Mouse (Mus musculus) kidney, adult 18-20 months (tissue): ENCODE results near the gene Gdap1l1.
"Not testable (repeated sequence)": the region's sequence is repeated elsewhere in the genome, so short reads cannot be mapped to it uniquely, and the experiment has no call there.

ENCODE experiments used
- DNase-seq: peaks from one replicate; pipeline ENCODE4 v3.0.0; 2021

Gdap1l1 gene

DNA sequence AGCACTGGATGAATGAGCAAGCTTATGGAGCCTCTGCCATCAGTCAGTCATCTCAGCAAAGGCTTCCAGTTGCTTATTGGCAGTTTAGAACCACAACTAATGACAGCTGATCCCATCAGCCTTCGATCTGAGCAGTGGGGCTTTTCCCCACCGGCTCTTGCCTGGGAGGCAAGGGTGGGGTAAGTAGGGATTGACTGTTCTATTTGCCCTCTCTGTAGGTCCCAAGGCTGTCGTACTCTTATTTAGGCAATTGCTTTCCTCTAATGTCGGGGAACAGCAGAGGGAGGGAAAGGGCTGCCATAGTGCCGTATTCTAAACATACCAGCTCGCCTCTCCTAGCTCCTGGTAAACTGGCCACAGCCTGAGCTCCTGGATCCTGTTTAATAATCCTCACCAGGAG, 13.7 kb upstream of the Gdap1l1 start, which contains the start of gene Oser1:
Oser1 (minus strand) TSS at position 101 of the 400 bp plus-strand sequence.
- no peak for DNase-seq

DNA sequence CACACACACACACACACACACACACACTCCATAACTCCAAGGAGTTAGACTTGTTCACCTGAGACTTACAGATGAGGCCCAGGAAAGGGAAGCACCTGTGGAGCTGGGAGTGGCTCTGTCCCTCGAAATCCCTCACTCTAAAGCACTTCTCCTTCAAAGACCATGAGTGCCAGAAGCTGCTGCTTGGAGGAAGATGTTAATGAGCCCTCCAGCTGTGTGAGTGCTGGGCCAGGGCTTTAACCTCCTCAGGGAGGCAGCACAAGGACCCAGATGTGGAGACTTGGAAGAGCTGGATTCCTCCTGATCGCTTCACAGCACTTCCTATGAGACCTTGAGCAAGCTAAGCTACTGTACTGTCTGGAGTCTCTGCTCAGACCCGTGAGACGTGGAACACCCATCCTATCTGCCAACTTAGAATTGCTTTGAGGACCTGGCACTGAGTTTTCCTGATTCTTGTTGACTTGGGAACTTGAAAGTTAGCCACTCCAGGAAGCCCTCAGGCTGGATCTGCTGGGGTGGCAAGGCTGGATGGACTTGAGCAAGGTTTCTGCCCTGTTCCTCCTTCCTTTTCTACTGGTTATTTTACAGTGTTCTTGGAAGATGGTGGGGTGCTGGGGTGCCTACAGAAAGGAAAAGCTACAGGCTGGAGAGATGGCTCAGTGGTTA, 9.8 kb upstream of the Gdap1l1 start:
- DNase-seq = no peak

DNA sequence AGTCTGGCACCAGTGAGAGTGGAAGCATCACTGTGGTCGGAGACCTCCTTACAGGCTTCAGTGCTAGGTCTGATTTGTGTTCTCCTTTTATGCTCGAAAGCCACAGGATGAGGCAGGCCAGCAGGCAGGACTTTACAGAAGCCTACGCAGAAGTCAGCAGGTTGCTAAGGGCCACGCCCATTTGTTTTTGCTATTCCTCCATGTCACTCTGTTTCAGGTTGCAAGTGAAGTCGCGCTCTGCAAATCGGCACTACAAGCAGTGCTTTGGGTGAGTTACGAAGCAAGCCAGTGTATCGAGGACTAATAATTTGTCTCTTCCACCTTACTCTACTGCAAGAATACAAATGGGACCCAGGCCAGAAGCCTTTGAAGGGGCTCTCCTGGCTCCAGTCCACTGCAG, 7.0 kb upstream of the Gdap1l1 start:
- no peak for DNase-seq

DNA sequence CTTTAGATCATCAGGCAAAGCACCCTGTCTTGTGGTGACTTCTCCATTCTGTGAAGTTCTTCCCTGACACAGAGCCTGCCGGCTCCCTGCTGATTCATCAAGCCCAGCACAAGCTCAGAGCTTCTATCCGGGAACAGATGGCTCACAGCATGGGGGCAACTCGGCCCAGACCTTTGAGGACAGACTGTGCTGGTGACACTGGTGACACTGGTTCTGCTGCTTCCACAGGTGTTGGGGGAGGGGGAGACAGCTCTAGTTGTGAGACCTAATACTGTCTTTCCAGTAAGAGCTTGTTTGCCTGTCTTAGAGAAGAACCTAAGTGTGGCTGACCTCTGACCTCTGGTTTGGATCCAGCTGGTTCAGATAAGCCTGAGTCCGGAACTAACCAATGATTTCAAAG, 4.3 kb upstream of the Gdap1l1 start:
- no peak for DNase-seq

DNA sequence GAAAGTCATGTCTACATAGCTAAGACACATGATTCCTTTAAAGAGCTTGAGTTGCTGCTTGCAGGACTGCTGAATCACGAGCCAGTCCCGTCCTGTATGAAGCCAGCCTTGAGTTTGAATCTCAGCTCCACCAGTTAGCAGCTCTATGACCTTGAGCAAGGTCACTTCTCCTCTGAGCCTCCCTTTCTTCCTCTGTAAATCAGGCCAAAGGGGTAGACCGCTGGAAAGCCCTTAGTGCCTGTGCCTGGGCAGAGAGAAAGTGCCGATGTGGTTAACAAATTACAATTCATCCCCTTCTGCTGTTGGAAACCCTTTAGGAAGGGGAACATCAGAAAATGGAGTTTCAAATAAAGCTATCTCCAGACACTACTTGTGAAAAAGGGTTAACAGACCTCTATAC, 476 bp upstream of the Gdap1l1 start:
- DNase-seq = no peak

DNA sequence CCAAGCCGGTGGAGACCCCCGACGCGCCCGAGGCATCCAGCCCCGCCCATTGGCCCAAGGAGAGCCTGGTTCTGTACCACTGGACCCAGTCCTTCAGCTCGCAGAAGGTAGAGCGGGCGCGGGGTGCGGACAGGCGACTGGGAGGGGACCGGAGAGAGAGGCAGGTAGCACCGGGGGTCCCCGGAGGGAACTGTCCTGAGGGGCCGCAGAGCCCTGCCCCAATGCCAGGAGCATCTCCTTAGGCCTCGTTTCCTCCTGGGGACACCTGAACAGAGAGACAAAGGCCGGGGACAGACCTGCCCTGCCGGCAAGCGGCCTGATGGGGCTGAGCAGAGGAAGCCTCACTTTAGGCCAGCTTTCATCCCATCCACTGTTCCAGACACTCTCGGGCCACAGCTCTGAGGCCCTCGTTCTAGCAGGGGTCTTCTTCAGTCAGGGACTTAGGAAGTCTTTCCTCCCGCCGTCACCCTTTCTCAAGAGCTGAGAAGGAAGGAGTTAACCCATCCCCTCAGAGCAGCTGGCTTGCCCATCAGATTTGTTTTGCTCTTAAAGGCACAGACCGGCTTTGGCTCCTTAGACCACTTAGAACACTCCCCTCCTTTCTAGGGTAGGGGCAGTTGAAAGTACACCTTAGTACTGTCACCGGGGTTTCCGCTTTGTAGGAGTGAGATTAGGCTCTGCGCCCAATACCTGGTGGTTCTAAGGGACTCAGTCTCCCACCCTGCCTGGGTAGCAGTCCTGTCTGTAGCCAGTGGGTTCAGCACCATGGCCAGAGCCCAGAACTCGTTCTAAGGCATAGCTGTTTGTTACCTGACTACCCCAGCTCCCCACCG, 559 bp downstream of the Gdap1l1 start:
- no peak for DNase-seq

DNA sequence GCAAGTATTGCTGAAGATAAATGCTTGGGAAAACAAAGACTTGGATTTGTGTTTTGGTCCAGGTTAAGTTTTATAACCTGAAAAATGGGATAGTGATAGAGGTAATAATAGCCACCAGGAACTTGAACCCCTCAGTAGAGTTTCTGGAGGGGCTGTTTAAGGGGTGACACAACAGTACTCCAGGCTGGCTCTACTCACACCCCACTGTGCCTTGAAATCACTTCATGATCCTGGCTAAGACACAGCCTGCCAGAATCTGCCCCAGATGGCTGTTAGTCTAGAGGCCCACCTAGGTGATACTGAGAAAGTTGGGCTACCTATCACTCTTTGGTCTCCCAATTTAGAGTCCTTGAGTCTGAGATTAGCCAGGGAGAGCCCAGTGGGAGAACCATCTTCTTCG, 1.2 kb downstream of the Gdap1l1 start:
- no peak for DNase-seq

DNA sequence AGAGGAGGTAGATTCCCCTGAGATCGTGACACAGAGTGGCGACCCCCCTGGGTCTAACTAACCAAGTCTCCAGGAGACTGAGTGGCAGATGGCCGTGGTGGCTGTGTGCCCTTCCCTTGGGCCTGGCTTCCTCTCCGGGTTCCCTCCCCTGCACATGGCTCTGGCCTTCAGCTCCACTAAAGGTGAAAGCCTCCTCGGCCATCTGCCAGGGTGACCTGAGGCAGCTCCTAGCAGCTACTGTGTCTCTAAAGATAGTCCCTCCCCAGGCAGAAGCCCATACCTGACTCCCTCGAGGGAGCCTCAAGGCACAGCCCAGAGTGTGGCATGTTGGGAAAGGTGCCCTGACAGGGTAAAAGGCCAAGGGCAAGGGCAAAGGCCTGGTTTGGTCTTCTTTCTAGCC, 5.3 kb downstream of the Gdap1l1 start:
- no peak for DNase-seq

DNA sequence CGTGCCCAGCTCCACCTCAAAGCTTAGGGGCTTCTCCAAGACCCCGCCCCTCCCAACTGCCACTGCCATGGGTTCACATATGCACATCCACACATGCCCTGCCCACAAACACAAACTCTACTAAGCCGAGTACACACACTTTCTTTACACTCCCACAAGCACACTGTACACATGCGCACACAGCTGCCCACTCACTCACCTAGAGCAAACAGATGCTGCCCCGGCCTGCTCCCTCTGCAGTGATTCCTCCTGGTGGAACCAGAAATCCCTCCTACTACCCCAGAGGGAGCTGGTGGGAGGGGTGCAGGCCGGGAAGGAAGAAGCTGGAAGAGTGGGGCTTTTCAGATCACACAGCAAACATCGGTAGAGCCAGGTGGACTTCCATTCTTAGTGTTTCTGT, 5.7 kb downstream of the Gdap1l1 start:
- DNase-seq = no peak

DNA sequence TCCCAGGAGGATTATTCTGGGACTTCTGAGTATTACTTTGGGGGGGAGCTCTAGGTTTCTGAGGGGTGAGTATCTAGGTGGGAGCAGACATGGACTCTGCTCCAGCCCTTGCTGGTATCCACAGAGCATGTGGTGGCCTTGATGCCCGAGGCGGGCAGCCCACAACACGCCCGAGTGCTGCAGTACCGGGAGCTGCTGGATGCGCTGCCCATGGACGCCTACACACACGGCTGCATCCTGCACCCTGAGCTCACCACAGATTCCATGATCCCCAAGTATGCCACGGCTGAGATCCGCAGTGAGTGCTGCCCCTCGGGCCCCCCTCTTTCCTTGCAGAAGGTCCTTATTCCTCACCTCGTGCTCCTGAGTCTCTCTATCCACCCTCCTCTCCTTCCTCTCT, 9.1 kb downstream of the Gdap1l1 start:
- DNase-seq = no peak

DNA sequence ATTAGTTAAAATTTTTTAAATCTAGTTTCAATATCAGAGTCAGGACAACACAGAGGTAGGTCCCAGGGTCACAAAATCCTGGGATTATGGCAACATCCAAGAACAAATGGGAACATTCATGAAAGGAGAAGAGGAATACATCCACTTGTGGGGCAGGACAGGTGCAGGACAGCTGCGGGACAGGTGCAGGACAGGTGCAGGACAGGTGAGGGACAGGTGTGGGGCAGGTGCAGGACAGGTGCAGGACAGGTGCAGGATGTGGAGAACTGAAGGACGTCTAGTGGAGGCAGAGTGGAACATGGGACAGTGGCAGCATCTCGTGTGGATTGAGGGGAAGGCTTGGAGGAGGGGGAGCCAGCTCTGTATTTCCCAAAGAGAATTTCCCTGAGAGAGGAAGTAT, 11.0 kb downstream of the Gdap1l1 start:
- no peak for DNase-seq

DNA sequence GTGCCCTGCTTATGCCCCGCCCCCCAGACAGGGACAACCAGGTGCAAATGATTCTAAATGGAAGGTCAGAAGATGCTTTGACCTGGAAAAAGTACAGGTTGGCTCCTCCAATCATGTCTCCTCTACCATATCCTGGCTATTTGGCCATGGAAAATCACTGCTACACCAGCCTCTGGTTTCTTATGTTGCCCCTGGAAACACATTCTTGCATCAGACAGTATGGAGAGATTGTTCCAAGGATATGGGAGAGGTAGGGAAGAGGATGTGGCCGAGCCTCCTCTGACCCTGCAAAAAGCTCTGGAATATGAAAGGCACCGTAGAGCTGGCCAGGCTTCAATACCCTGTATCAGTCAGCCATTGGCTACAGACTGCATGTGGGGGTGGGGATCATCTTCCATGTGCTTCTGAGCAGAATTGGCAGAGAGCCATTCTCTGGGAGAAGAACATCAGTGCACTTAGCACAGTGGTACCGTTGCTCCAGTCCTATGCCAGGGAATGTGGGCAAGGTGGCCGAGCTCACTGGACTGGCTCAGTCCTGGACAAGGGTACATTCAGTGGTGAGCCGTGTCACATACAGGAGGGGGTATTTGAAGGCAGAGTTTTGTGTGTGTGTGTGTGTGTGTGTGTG, 12.5 kb downstream of the Gdap1l1 start:
- no peak for DNase-seq

DNA sequence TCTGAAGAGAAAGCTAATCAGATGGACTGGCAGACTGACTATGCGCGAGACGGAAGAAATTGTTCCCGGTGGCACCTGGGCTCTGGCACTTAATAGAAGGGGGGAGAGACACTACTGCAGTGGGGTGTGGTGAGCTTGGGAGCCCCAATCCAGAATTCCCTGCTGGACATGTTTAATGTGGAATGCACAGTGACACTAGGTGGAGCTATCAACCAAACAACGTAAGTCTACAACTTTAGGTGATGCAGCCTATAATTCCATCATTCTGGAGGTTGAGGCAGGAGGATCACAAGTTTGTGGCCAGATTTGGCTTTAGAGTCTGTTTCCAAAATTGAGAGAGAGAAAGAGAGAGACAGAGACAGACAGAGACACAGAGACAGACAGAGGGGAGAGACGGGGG, 14.5 kb downstream of the Gdap1l1 start:
- DNase-seq = no peak

DNA sequence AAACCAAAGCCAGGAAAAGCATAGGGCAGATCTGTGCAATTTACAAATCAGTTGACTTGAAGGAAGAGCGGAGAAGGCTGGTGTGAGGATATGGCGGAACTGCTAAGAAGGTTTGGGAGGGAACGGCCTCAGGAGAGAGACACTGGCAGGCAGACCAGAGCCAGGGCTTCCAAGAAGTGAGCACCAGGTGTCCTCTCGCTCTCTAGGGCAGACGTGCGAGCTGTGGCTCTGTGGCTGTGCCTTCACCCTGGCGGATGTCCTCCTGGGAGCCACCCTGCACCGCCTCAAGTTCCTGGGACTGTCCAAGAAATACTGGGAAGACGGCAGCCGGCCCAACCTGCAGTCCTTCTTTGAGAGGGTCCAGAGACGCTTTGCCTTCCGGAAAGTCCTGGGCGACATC, 15.1 kb downstream of the Gdap1l1 start:
- no peak for DNase-seq

DNA sequence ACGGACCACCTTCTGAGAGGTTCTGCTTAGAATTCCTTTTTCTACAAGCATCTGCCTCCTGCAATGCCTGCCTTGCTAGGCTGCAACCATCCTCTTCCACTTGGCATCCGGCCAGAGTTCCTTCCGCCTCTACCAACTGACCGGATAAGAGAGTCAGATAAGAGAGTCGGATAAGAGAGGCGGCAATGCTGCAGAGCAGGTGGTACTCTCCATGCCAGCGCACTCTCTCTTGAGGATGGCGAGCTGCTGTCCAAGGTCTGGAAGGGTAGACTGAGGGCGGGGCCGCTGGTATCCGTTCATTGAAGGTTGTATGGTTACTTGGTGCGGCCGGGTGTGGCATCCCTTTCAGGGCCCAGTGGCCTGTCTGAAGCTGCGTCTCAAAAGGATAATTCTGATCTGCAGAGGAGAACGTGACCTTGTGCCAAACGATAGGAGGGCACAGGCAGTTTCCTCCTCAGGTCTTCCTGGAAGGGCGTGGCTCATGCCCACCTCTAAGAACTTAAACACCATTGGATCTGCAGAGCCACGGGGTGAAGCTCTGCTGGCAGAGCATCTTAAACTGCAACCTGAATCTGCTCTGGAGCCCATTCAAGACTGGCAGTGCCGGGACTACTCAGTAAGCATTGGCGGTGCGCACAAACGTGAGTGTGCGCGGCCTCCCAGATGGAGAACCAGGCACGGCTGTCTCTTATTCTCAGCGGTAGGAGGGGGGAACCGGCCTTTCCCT, 20.4 kb downstream of the Gdap1l1 start:
- DNase-seq = no peak

DNA sequence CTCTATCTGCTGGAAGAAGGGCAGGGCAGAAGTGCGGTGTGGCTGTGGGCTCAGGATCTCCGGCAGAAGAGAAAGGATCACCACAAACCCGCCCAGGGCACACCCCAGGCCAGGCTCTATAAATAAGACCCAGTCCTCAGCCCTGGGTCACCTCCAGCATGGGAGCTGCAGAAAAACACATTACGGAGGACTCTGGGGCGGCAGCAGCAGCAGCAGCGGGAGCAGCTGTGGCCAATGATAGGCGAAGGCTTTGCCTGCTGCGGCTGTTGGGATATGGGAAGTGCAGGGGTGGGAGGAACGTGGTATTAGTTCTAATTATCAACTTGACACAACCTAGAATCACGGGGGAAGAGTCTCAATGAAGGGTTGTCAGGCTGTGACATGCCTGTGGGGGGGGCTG, 21.1 kb downstream of the Gdap1l1 start:
- no peak for DNase-seq

DNA sequence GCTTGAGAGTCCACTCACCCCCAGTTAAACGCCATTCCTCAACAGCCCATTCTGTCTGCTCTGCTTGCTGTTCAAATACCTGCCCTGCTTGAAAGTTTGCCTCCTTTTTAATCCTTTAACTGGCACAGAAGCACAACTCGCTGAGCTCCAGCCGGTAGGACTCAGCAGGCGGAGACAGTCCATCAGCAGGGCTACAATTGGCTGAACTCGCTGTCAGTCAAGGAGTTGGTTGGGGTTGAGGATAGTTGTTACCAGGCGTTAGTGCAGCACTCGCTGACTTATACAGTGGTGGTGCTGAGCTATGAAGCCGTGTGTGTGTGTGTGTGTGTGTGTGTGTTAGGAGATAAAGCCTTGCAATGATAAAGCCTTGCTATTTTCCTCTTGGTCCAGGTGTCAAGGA, 22.3 kb downstream of the Gdap1l1 start:
- no peak for DNase-seq

DNA sequence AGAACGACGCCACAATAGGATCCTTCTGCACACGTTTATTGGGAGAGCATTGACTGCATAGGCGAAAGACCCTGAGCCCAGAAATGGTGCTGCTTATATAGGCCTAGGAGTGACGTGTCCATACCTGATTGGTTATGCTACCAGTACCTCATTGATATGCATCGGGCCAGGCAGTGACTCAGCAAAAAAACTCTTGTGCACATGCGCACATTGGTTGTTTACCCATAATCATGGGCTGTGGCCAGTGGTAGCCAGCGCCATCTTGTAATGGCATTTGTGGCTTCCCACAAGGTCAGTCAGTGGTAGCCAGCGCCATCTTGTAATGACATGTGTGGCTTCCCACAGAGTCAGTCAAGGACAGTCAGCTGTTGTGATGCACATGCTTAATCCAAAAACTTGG, 23.0 kb downstream of the Gdap1l1 start:
- not testable (repeated sequence) for DNase-seq

DNA sequence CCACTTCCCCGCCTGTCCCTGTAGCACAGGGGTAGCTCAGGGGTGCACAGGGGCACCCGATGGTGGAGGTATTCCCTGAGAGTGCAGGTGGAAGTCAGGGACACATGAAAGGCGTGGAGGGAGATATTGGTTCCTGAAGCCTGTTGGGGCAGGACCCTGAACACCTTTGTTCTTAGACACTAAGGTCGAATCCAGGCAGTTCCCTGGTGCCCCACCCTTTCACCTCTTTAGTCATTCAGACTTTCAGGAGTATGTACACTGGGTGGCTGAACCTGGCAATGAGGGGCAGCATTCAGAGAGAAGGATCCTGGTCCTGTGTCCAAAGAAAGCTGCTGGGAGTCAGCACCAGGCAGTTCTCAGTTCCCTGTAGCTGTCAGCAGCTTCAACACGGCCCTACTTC, 24.1 kb downstream of the Gdap1l1 start:
- DNase-seq = no peak

DNA sequence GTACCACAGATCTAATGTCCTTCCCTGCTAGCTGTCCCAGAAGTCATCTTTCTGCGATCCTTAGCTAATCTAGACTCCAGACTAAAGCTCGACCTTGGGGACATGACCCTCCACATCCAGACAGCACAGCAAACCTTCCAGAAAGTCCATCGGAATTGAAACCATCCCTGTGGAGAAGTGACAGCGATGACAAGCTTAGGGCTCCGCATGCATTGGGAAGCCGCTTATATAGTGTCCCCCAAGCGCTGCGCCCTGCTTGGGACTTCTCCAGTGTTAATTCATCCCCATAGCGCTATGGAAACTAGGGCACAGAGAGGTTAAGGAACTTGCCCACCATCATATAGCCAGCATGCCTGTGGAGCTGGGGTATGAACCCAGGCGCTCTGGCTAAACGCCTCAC, 24.5 kb downstream of the Gdap1l1 start:
- DNase-seq = no peak

DNA sequence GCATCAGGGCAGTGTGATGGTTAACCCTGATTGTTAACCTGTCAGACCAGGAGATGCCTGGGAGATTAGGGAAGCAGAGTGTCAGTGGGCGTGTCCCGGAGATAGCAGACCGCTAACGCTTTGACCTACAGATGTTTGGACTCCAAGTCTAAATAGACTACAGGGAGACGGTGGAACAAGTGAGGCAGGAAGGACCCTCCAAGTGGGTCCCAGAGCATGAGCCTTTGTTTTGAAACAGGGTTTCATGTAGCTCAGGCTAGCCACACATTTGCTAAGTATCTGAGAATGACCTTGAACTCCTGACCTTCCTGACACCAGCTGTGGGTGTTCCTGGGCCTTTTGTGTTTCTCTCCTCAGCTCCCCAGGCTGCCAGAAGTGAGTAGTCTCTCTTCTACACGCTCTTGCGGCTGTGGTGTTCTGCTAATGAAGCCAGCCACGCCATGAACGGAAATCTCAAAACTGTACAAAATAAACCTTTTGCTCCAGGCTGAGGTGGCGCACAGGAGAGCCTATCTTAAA, 25.0 kb downstream of the Gdap1l1 start:
- DNase-seq = no peak

DNA sequence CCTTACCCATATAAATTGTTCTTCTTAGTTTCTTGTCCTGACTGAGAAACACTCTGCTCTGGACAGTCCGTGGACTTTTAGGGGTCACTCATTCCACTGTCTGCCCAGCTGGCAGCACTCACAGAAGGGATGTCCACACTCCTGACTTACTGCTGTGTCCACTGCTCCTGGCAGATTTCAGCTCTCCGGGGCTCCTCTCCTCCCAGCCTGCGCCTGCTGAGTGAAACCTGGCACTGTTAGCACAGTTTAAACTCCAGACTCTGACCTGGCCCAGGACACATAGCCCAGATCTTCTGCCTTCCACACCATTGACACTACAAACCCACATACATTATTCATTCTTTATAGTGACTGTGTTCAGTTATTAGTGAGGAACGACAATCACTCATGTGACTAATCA, 25.7 kb downstream of the Gdap1l1 start:
- DNase-seq = no peak

DNA sequence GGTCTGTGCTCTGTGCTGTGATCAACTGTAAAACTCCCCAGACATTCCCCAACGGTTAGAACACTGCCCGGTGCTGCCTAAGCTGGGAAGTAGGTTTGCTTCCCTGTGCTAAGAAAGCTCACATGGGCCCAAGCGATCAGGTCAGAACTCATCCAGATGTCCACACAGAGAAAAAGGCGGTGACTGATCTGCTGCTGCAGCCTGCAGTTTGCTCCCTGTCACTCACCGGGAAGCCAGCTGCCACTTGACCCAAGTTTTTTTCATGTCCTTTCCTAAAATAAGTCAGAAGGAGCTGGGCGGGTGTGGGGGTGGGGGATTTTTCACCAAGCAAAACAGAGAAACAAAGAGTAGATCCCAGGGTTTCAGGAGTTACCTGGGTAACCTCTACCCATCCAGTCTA, 26.3 kb downstream of the Gdap1l1 start:
- no peak for DNase-seq
